Mouse (Mus musculus) intestine, embryonic 15.5 days (tissue): Measurements from ENCODE around the gene Itprip. TPM values are rescaled to one million over a fixed set of nuclear protein-coding genes. Genes with fewer than 3 reads are reported as not detected.

Experiments
- ATAC-seq: fragments of 200-750 bp; cut with Nextera tagmentation; 2 replicates; pipeline ENCODE4 v1.8.0; 2017; ENCODE audit warnings: moderate TSS enrichment, moderate library complexity
- H3K27ac ChIP-seq: fragments of 300-500 bp; sonication (generic); 2 replicates; pipeline ENCODE4 v1.5.1; 2015; ENCODE audit warnings: mild to moderate bottlenecking, inconsistent platforms
- H3K27me3 ChIP-seq: fragments of 300-500 bp; sonication (generic); replicated peaks from 2 replicates; pipeline ENCODE4 v1.6.1; 2015; ENCODE audit warnings: inconsistent platforms
- H3K36me3 ChIP-seq: fragments of 300-500 bp; sonication (generic); 2 replicates; pipeline ENCODE4 v1.6.1; 2015; ENCODE audit warnings: inconsistent platforms
- H3K4me1 ChIP-seq: fragments of 300-500 bp; sonication (generic); replicated peaks from 2 replicates; pipeline ENCODE4 v1.6.1; 2015; ENCODE audit warnings: inconsistent platforms
- H3K4me2 ChIP-seq: fragments of 300-500 bp; sonication (generic); replicated peaks from 2 replicates; pipeline ENCODE4 v1.6.1; 2015; ENCODE audit warnings: mild to moderate bottlenecking, inconsistent platforms
- H3K4me3 ChIP-seq: fragments of 300-500 bp; sonication (generic); replicated peaks from 2 replicates; pipeline ENCODE4 v1.5.1; 2015; ENCODE audit warnings: inconsistent platforms
- H3K9ac ChIP-seq: fragments of 300-500 bp; sonication (generic); 2 replicates; pipeline ENCODE4 v1.6.1; 2015; ENCODE audit warnings: inconsistent platforms
- H3K9me3 ChIP-seq: fragments of 300-500 bp; sonication (generic); 2 replicates; pipeline ENCODE4 v1.6.1; 2016; ENCODE audit warnings: inconsistent platforms
- WGBS: fragments of 180-500 bp; shearing (Covaris S2); methylation state at CpG from one replicate; pipeline ENCODE4 v1.1.7; 2015; 5-methylcytosine and 5-hydroxymethylcytosine counted together
- polyA plus RNA-seq: library from polyadenylated mRNA; unstranded; fragments of >200 nt; fragmentation: Nextera tagmentation; extraction: Ambion mirVana; gene quantifications from 2 replicates; pipeline ENCODE4 v1.2.1, GENCODE M21; 2015

Itprip gene
- polyA plus RNA-seq, 1 experiment from 2014 or later, result 9.8 TPM

DNA sequence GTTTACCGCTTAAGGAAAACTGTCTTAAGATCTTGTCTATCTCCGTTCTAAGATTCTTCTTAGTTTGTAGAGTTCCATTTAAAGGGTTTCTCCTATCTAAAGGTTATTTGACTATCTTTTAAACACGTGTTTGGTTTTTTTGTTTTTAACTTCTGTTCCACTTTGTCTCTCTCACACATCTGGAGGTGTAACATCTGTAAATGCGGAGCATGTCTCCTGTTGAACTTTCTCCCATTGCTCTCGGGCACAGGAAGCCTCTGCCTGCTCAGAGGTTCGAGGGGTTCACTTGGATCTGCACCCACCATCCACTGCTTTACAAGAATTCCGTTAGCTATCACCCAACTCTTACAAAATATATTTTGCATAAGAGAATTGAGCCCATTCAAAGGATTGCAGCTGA, 37.6 kb downstream of the Itprip start:
- H3K4me3 ChIP-seq, result no peak overlapping the region
- H3K9ac ChIP-seq, result no peak overlapping the region
- no peaks in the 10 kb centered on the region for H3K36me3 ChIP-seq
- no peak for ATAC-seq
- WGBS, result 73% methylated on average over 7 of the region's 7 CpGs
- no peak overlapping the region for H3K4me2 ChIP-seq
- no peak overlapping the region for H3K27ac ChIP-seq
- H3K27me3 ChIP-seq, result no peaks in the 10 kb centered on the region
- H3K4me1 ChIP-seq, result no peaks in the 10 kb centered on the region
- no peaks in the 10 kb centered on the region for H3K9me3 ChIP-seq

GRCm38 (mm10) chr19:47876252-47876651, 42.8 kb downstream of the Itprip start:
- Histone ChIP-seq H3K36me3 (no peaks in the 10 kb centered on the region), H3K9me3 (no peaks in the 10 kb centered on the region), H3K27me3 (no peaks in the 10 kb centered on the region), H3K4me3 (no peak overlapping the region), H3K9ac (no peak overlapping the region), H3K27ac (no peak overlapping the region), H3K4me1 (no peaks in the 10 kb centered on the region), H3K4me2 (no peak overlapping the region)
- peak; percentile 64 for ATAC-seq
- WGBS, result 58% methylated on average over 15 of the region's 15 CpGs

- 30% methylated on average over 10 of the region's 10 CpGs for WGBS
- no peaks in the 10 kb centered on the region for H3K36me3 ChIP-seq
Measured at GRCm38 (mm10) chr19:47871515-47871914, 47.6 kb downstream of the Itprip start.

DNA sequence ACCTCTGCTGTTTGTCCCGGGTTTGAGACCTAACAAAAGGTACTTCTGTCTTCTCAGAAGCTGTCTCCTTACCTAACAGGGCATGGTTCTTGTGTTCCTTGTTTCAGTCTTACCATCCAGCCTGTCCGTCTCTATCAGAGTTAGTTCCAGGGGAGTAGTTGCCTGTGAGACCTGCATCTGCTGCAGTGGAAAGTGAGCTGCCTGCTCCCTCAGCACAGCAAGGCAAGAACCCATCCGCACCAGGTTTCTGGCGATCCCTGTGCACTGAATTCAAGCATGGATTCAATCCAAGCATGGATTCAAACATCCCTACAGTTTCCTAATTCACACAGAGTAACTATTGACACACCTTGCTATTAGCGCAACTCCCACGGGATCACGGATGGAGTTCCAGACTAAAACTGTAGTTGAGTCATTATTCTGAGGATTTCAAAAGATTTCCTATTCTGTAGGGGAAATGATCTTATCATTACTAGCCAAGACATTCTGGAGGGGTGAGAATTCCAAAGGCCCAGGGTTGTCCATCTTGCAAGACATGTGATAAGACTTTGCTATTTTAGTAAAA, 48.9 kb downstream of the Itprip start:
- H3K27ac ChIP-seq, result no peak overlapping the region
- no peaks in the 10 kb centered on the region for H3K27me3 ChIP-seq
- 75% methylated on average over 7 of the region's 7 CpGs for WGBS
- no peaks in the 10 kb centered on the region for H3K36me3 ChIP-seq
- no peak overlapping the region for H3K9ac ChIP-seq
- H3K9me3 ChIP-seq, result no peaks in the 10 kb centered on the region
- H3K4me1 ChIP-seq, result 0 out of 2 replicates have a peak, but pooled peaks cover 3% of the 10 kb centered on the region
- H3K4me3 ChIP-seq, result no peak overlapping the region
- ATAC-seq, result no peak
- no peak overlapping the region for H3K4me2 ChIP-seq

More at GRCm38 (mm10) chr19:47871515-47871914, 47.6 kb downstream of the Itprip start:
- no peak overlapping the region for H3K9ac ChIP-seq
- H3K4me1 ChIP-seq, result 0 out of 2 replicates have a peak, but pooled peaks cover 3% of the 10 kb centered on the region
- no peak for ATAC-seq
- H3K9me3 ChIP-seq, result no peaks in the 10 kb centered on the region
- no peaks in the 10 kb centered on the region for H3K27me3 ChIP-seq
- H3K4me2 ChIP-seq, result no peak overlapping the region
- no peak overlapping the region for H3K4me3 ChIP-seq
- no peak overlapping the region for H3K27ac ChIP-seq

DNA sequence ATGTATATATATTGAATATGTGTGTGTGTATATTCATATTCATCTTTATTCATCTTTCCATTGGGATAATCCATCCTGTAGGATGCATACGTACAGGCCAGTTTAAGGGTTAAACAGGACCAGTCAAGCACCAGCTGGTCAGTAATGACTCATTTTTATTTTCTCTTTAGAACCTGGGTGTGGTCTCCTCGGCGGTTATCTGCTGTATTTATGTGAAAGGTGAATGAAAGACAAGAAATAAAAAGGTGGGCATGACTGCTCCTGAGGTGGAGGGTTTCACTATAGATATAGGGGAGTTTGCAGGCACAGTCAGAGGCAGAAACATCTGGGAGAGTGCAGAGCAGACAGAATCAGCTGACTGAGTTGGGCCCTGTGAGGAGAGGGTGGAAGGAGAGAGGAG, 49.6 kb downstream of the Itprip start:
- 39% methylated on average over 3 of the region's 3 CpGs for WGBS
- no peak overlapping the region for H3K4me2 ChIP-seq
- H3K36me3 ChIP-seq, result no peaks in the 10 kb centered on the region
- 0 out of 2 replicates have a peak, but pooled peaks cover 3% of the 10 kb centered on the region for H3K4me1 ChIP-seq
- ATAC-seq, result no peak
- H3K27ac ChIP-seq, result no peak overlapping the region
- H3K9ac ChIP-seq, result no peak overlapping the region
- H3K9me3 ChIP-seq, result no peaks in the 10 kb centered on the region
- no peaks in the 10 kb centered on the region for H3K27me3 ChIP-seq
- H3K4me3 ChIP-seq, result no peak overlapping the region

DNA sequence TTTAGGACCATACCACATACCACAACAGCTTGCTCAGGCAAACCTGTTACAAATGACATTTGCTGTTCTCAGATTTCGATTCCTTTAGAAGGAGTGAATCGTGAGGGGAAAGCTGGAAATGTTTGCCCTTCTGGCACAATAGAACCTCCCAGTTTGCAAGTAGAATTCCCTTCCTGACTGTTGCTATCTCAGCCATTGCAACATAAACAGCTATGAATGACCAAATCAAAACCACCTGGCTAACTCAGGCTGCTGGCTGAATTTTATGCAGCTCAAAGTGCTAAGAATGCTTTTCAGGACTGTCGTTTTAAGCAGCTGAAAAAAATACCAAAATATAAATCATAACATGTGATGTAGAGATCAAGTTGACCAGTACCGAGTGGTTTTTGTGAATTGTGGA, 50.1 kb downstream of the Itprip start:
- 60% methylated on average over 4 of the region's 4 CpGs for WGBS

GRCm38 (mm10) chr19:47867628-47868175, 51.4 kb downstream of the Itprip start:
- Histone ChIP-seq H3K9ac (no peak overlapping the region), H3K4me1 (0 out of 2 replicates have a peak, but pooled peaks cover 3% of the 10 kb centered on the region), H3K36me3 (no peaks in the 10 kb centered on the region), H3K4me2 (no peak overlapping the region), H3K4me3 (no peak overlapping the region), H3K9me3 (no peaks in the 10 kb centered on the region), H3K27ac (no peak overlapping the region), H3K27me3 (no peaks in the 10 kb centered on the region)
- 52% methylated on average over 4 of the region's 4 CpGs for WGBS
- no peak for ATAC-seq

More for the DNA sequence above, 50.1 kb downstream of the Itprip start:
- H3K36me3 ChIP-seq, result no peaks in the 10 kb centered on the region
- 0 out of 2 replicates have a peak, but pooled peaks cover 3% of the 10 kb centered on the region for H3K4me1 ChIP-seq
- no peak overlapping the region for H3K9ac ChIP-seq
- ATAC-seq, result no peak
- H3K4me3 ChIP-seq, result no peak overlapping the region
- no peak overlapping the region for H3K4me2 ChIP-seq
- H3K9me3 ChIP-seq, result no peaks in the 10 kb centered on the region
- H3K27ac ChIP-seq, result no peak overlapping the region
- H3K27me3 ChIP-seq, result no peaks in the 10 kb centered on the region

DNA sequence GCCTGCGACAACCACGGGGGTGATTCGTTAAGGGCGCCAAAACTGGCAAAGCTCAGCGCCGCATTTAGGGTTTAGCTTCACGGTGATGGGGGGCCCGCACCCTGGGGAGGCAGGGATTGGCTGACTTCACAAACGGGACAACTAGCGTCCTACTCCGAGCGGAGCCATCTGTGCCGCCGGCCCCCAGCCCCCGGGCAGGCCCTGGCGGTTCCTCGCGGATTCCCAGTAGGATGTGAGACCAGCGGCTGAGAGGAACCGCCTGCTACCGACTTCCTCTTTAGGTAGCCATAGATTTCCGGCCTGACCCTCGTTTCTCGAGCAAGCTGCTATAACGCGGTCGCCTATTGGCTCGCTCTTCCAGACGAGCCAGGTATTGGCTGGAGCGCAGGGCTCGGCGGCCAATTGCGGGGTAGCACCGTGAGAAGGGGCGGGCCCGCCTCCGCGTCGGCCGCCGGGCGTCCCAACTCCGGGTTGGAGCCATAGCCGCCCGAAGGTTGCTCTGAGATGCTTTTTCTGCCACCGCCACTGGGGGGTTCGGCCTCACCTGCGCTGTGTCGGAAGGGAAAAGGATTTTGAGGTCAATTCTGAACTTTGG, 53.6 kb downstream of the Itprip start, which contains the start of gene Gsto2:
Gene Gsto2, plus strand, starts transcription at position 182 of the 595 bp plus-strand sequence.
- WGBS, result under 1% methylated on average over 49 of the region's 49 CpGs

DNA sequence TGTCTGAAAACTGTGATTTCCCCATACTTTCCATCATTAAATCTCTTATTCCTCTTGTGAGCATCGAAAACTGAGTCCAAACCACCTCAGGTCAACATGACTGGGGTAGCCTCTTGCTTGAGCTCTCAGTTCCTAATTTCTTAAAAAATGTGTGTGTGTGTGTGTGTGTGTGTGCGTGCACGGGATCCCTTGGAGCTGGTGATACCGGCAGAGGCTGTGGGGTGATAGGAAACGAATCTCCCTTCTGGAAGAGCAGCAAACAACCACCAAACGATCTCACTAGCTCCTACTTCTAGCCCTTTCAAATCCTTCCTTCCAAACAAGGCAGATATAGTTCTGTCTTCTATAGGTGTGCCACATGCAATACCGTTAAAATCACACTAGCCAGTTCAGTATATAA, 54.4 kb downstream of the Itprip start:
- peak overlapping the region; percentile 63 for H3K4me3 ChIP-seq
- H3K27ac ChIP-seq, result no peak overlapping the region
- no peak for ATAC-seq
- 77% methylated on average over 7 of the region's 7 CpGs for WGBS
- no peaks in the 10 kb centered on the region for H3K27me3 ChIP-seq
- H3K9ac ChIP-seq, result no peak overlapping the region
- no peaks in the 10 kb centered on the region for H3K9me3 ChIP-seq
- no peaks in the 10 kb centered on the region for H3K36me3 ChIP-seq
- H3K4me1 ChIP-seq, result 0 out of 2 replicates have a peak, but pooled peaks cover under 1% of the 10 kb centered on the region
- H3K4me2 ChIP-seq, result peak overlapping the region; percentile 85

More for the DNA sequence above, 53.6 kb downstream of the Itprip start, which contains the start of gene Gsto2:
- peak; percentile 100 for ATAC-seq
- peak within 1 kb of the TSS; percentile 63 for H3K4me3 ChIP-seq
- 0 out of 2 replicates have a peak, but pooled peaks cover 3% of the 10 kb centered on the region for H3K4me1 ChIP-seq
- H3K4me2 ChIP-seq, result peak within 1 kb of the TSS; percentile 85
- no peaks in the 10 kb centered on the region for H3K36me3 ChIP-seq
- peak within 1 kb of the TSS; percentile 78 for H3K27ac ChIP-seq
- H3K9ac ChIP-seq, result peak within 1 kb of the TSS; percentile 81
- H3K27me3 ChIP-seq, result no peaks in the 10 kb centered on the region
- H3K9me3 ChIP-seq, result no peaks in the 10 kb centered on the region

GRCm38 (mm10) chr19:47864051-47864450, 55.0 kb downstream of the Itprip start:
- H3K27me3 ChIP-seq, result no peaks in the 10 kb centered on the region
- no peak overlapping the region for H3K27ac ChIP-seq
- no peaks in the 10 kb centered on the region for H3K4me1 ChIP-seq
- H3K36me3 ChIP-seq, result no peaks in the 10 kb centered on the region
- no peak overlapping the region for H3K4me3 ChIP-seq
- 96% methylated on average over 9 of the region's 9 CpGs for WGBS
- no peaks in the 10 kb centered on the region for H3K9me3 ChIP-seq
- H3K9ac ChIP-seq, result no peak overlapping the region
- ATAC-seq, result no peak
- H3K4me2 ChIP-seq, result no peak overlapping the region

GRCm38 (mm10) chr19:47862581-47862980, 56.5 kb downstream of the Itprip start:
- H3K27ac ChIP-seq, result no peak overlapping the region
- H3K27me3 ChIP-seq, result no peaks in the 10 kb centered on the region
- H3K9ac ChIP-seq, result no peak overlapping the region
- no peaks in the 10 kb centered on the region for H3K9me3 ChIP-seq
- no peak for ATAC-seq
- H3K4me3 ChIP-seq, result no peak overlapping the region
- H3K36me3 ChIP-seq, result no peaks in the 10 kb centered on the region
- 98% methylated on average over 3 of the region's 3 CpGs for WGBS
- no peaks in the 10 kb centered on the region for H3K4me1 ChIP-seq
- no peak overlapping the region for H3K4me2 ChIP-seq

GRCm38 (mm10) chr19:47859180-47859579, 59.9 kb downstream of the Itprip start:
- ATAC-seq, result no peak
- Histone ChIP-seq H3K27ac (no peak overlapping the region), H3K4me1 (peaks cover 5% of the 10 kb centered on the region; the same call in 1 of the 2 replicates), H3K36me3 (no peaks in the 10 kb centered on the region), H3K9me3 (no peaks in the 10 kb centered on the region), H3K4me2 (no peak overlapping the region), H3K4me3 (no peak overlapping the region), H3K9ac (no peak overlapping the region), H3K27me3 (no peaks in the 10 kb centered on the region)
- 74% methylated on average over 8 of the region's 8 CpGs for WGBS
